Mouse (Mus musculus) spleen, adult 2 months (tissue): Measurements from ENCODE around the gene Jph2. TPM values are rescaled to one million over a fixed set of nuclear protein-coding genes. Genes with fewer than 3 reads are reported as not detected.
A peak's percentile ranks its signal among the peaks of the same experiment; 100 is the strongest.
"Not testable (repeated sequence)": the region's sequence is repeated elsewhere in the genome, so short reads cannot be mapped to it uniquely, and the experiment has no call there.

ENCODE experiments used
- DNase-seq, 2 experiments: peaks; one replicate each; pipeline versions ENCODE4 v3.0.0 to v3.0.0-alpha.2; 2012 to 2021; ENCODE audit warnings: low spot score in 2 of 2, low read depth in 1 of 2
- H3K27ac ChIP-seq: fragments of 200-500 bp; 2 replicates; pipeline ENCODE4 v1.5.1; 2012; ENCODE audit warnings: low read length, inconsistent platforms; ENCODE audit not compliant: insufficient read depth
- H3K27me3 ChIP-seq: fragments of 200-500 bp; 2 replicates; pipeline ENCODE4 v1.6.1; 2012; ENCODE audit warnings: mild to moderate bottlenecking, moderate library complexity, low read length, inconsistent platforms; ENCODE audit not compliant: control insufficient read depth, insufficient read depth
- H3K36me3 ChIP-seq: fragments of 200-500 bp; 2 replicates; pipeline ENCODE4 v1.6.1; 2012; ENCODE audit warnings: mild to moderate bottlenecking, low read length, inconsistent platforms; ENCODE audit not compliant: control insufficient read depth, insufficient read depth
- H3K4me1 ChIP-seq: fragments of 200-500 bp; 2 replicates; pipeline ENCODE4 v1.6.1; 2011; ENCODE audit warnings: inconsistent platforms; ENCODE audit not compliant: control insufficient read depth, insufficient read depth, insufficient read length
- H3K4me3 ChIP-seq: fragments of 200-500 bp; 2 replicates; pipeline ENCODE4 v1.5.1; 2011; ENCODE audit warnings: mild to moderate bottlenecking, inconsistent platforms; ENCODE audit not compliant: insufficient read depth, insufficient read length; ENCODE audit errors: extremely low read depth
- CTCF ChIP-seq: fragments of 200-500 bp; IDR thresholded peaks from 2 replicates; pipeline ENCODE4 v1.5.1; 2011; ENCODE audit warnings: mild to moderate bottlenecking, inconsistent platforms; ENCODE audit not compliant: insufficient read depth, insufficient read length, insufficient replicate concordance; ENCODE audit errors: extremely low read depth
- POLR2A ChIP-seq: fragments of 200-500 bp; IDR thresholded peaks from 2 replicates; pipeline ENCODE4 v1.6.1; 2011; ENCODE audit warnings: low read depth, low read length, inconsistent platforms
- WGBS: fragments of 180-500 bp; shearing (Covaris S2); methylation state at CpG from one replicate; pipeline ENCODE4 v1.1.7; 2018; 5-methylcytosine and 5-hydroxymethylcytosine counted together
- polyA plus RNA-seq: library from polyadenylated mRNA; depleted of rRNA; stranded (reverse); fragments of >200 nt; gene quantifications from 2 replicates; pipeline ENCODE4 v1.2.3, GENCODE M21; 2012

The Jph2 gene
- polyA plus RNA-seq, 1 experiment = 2.9 TPM

- H3K27me3 ChIP-seq = no peaks in the 10 kb centered on the region
- no peak for DNase-seq
- 97% methylated on average over 4 of the region's 4 CpGs for WGBS
Observed at GRCm38 (mm10) chr2:163412419-163412818, 14.6 kb upstream of the Jph2 start.

GRCm38 (mm10) chr2:163411840-163412239, 14.0 kb upstream of the Jph2 start:
- WGBS = 39% methylated on average over 4 of the region's 4 CpGs
- Histone ChIP-seq H3K4me1 (no peaks in the 10 kb centered on the region), H3K4me3 (no peak overlapping the region), H3K36me3 (peaks cover 41% of the 10 kb centered on the region), H3K27me3 (no peaks in the 10 kb centered on the region), H3K27ac (no peak overlapping the region)
- DNase-seq = no peak
- TF ChIP-seq CTCF = no peak
- TF ChIP-seq POLR2A = no peak

More at GRCm38 (mm10) chr2:163412419-163412818, 14.6 kb upstream of the Jph2 start:
- Histone ChIP-seq H3K36me3 (peaks cover 36% of the 10 kb centered on the region), H3K27ac (no peak overlapping the region), H3K4me1 (peaks cover 2% of the 10 kb centered on the region; the same call in 1 of the 2 replicates), H3K4me3 (no peak overlapping the region)
- TF ChIP-seq CTCF = no peak
- TF ChIP-seq POLR2A = no peak

GRCm38 (mm10) chr2:163411344-163411743, 13.6 kb upstream of the Jph2 start:
- H3K36me3 ChIP-seq = peaks cover 41% of the 10 kb centered on the region
- DNase-seq, H3K4me1 ChIP-seq, H3K27ac ChIP-seq, H3K4me3 ChIP-seq, H3K27me3 ChIP-seq: not testable (repeated sequence)
- 88% methylated on average over 3 of the region's 3 CpGs for WGBS

GRCm38 (mm10) chr2:163410211-163410610, 12.4 kb upstream of the Jph2 start:
- 94% methylated on average over 3 of the region's 3 CpGs for WGBS

GRCm38 (mm10) chr2:163404037-163404815, 6.4 kb upstream of the Jph2 start:
- TF ChIP-seq POLR2A = no peak
- no peak for TF ChIP-seq CTCF
- Histone ChIP-seq H3K27ac (no peak overlapping the region), H3K27me3 (no peaks in the 10 kb centered on the region), H3K36me3 (peaks cover 15% of the 10 kb centered on the region), H3K4me1 (no peaks in the 10 kb centered on the region), H3K4me3 (no peak overlapping the region)
- 88% methylated on average over 8 of the region's 8 CpGs for WGBS
- no peak for DNase-seq

More at GRCm38 (mm10) chr2:163410211-163410610, 12.4 kb upstream of the Jph2 start:
- TF ChIP-seq CTCF (no peak), POLR2A (no peak)
- no peak overlapping the region for H3K27ac ChIP-seq
- H3K36me3 ChIP-seq = peaks cover 41% of the 10 kb centered on the region
- no peak for DNase-seq
- H3K27me3 ChIP-seq = no peaks in the 10 kb centered on the region
- H3K4me1 ChIP-seq = no peaks in the 10 kb centered on the region
- H3K4me3 ChIP-seq = no peak overlapping the region

GRCm38 (mm10) chr2:163401221-163401620, 3.4 kb upstream of the Jph2 start:
- Histone ChIP-seq H3K36me3 (no peaks in the 10 kb centered on the region), H3K4me3 (no peak overlapping the region), H3K27ac (no peak overlapping the region), H3K27me3 (no peaks in the 10 kb centered on the region), H3K4me1 (no peaks in the 10 kb centered on the region)
- DNase-seq = peak; percentile 55 to 65
- TF ChIP-seq POLR2A = no peak
- peak; percentile 61; the same call in 1 of the 2 replicates for TF ChIP-seq CTCF
- 3% methylated on average over 8 of the region's 8 CpGs for WGBS

GRCm38 (mm10) chr2:163399222-163399621, 1.4 kb upstream of the Jph2 start:
- WGBS = 65% methylated on average over 8 of the region's 8 CpGs
- no peak overlapping the region for H3K27ac ChIP-seq

More at GRCm38 (mm10) chr2:163399222-163399621, 1.4 kb upstream of the Jph2 start:
- no peak for DNase-seq
- no peaks in the 10 kb centered on the region for H3K27me3 ChIP-seq
- no peak overlapping the region for H3K4me3 ChIP-seq
- H3K4me1 ChIP-seq = no peaks in the 10 kb centered on the region
- TF ChIP-seq POLR2A = no peak
- TF ChIP-seq CTCF = no peak
- no peaks in the 10 kb centered on the region for H3K36me3 ChIP-seq
